Mouse (Mus musculus) adipocyte (in vitro differentiated cells): ENCODE measurements around the gene Gm4894.

Source experiments
- DNase-seq: peaks from one replicate; pipeline ENCODE4 v3.0.0-alpha.2; 2016; ENCODE audit warnings: low spot score

The Gm4894 gene

GRCm38 (mm10) chr9:49250231-49250630 lies at the start of gene Gm4894:
Gene Gm4894 (plus strand): TSS chr9:49250531.
- DNase-seq, result no peak

GRCm38 (mm10) chr9:49206331-49206730 lies 44.0 kb upstream of the Gm4894 start:
- no peak for DNase-seq

GRCm38 (mm10) chr9:49211493-49211892 lies 38.8 kb upstream of the Gm4894 start:
- DNase-seq, result no peak

GRCm38 (mm10) chr9:49214734-49215133 lies 35.6 kb upstream of the Gm4894 start:
- peak; percentile 2 for DNase-seq

DNA sequence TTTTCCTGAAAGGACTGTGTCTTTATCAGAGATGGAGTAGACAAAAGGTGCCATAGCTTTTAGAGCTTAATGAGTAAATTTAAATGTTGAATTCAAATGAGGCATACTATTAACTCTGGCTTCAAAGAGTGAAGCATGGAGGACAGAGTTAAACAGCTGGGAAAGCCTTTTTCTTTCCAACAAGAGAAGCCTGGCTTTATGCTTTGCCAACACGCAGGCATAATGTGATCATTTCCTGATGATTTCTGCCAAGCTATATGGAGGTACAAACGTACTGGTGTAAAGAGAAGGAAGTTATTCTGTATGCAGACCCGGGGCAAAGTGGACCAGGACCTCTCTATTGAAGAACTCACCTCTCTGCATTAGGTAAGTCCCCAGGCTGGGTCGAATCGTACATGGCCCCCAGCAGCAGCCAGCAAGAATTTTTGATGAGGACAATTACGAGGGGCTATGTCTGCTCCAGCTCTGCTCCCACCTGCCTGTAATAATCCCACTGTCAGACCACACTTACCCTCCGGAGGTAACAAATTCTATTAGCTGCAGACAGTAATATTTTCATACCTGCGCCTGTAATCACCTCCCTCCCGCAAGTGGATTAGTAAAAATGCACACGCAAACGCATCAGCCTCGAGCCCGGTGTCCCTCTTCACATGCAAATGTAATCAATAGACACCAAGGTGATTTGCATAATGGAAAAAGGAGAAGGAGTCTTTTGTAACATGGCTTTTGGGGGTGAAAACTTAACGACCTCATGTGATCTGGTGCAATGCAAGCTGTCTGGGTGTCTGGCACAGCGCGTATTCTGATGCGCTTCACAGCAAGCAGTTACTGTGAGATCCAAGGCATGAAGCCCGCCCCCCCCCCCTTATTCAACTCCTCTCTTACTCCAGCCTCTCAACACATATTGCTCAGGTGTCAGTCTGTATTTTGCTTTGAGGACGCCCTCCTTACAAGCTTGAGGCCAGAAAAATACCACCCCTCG lies 32.4 kb upstream of the Gm4894 start:
- no peak for DNase-seq

- DNase-seq, result no peak
Observed at GRCm38 (mm10) chr9:49224488-49224887, 25.8 kb upstream of the Gm4894 start.

GRCm38 (mm10) chr9:49227442-49227841 lies 22.9 kb upstream of the Gm4894 start:
- no peak for DNase-seq

DNA sequence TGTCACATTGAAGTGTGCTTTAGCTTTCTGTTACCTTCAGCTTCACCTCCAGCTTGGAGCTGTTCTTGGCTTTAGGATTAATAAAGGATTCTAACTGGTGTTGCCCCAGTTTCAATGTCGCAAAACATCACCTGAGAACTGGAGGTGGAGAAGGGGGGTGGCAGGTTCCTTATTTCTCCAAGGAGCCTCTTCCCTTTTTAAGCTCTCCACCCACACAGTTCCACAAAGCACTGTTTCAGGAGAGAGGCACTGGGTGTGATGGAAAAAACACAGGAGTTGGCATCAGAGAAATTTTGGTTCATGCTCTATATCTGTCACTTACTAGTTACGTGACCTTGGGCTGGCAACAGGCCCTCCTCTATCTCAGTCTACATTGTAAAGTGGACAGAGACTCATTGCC lies 21.3 kb upstream of the Gm4894 start:
- no peak for DNase-seq

GRCm38 (mm10) chr9:49246839-49247238 lies 3.5 kb upstream of the Gm4894 start:
- peak; percentile 38 for DNase-seq

GRCm38 (mm10) chr9:49268949-49269348 lies 18.6 kb downstream of the Gm4894 start:
- DNase-seq, result no peak

DNA sequence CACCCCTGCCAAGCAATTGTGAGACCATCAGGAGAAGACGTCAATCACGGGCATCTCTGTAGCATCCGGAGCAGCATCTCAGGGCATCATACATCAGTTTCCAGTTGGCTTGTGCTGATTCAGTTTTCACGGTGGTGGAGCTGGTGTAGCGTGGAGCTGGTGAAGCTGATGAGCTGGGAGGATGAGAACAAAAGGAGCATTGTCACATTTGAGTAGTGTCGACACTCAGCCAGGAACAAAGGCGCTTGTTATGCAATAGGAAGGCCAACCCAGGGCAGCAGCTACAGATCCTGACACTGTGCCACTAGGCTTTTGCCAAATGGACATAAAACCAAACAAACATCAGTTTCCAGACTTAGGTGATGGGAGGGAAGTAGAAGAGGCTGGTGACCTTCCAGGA lies 23.2 kb downstream of the Gm4894 start:
- DNase-seq, result peak; percentile 3

DNA sequence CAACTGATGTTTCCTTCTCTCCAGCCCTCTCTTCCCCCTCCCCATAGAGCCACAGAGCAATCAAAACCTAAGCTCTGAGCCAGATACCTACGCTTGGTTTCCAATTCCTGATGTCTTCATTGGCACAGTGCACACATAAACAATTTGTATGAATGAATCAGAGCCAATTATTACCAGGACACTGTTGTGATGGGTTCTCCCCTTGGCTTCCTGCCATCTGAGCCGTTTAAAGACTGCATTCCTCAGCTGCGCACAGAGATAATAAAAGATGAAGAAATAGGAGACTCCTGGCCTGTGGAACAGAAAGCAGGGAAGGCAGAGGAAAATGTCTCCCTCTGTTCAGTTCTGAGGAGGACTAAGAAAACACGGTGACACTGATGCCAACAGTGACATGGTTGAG lies 25.6 kb downstream of the Gm4894 start:
- no peak for DNase-seq

DNA sequence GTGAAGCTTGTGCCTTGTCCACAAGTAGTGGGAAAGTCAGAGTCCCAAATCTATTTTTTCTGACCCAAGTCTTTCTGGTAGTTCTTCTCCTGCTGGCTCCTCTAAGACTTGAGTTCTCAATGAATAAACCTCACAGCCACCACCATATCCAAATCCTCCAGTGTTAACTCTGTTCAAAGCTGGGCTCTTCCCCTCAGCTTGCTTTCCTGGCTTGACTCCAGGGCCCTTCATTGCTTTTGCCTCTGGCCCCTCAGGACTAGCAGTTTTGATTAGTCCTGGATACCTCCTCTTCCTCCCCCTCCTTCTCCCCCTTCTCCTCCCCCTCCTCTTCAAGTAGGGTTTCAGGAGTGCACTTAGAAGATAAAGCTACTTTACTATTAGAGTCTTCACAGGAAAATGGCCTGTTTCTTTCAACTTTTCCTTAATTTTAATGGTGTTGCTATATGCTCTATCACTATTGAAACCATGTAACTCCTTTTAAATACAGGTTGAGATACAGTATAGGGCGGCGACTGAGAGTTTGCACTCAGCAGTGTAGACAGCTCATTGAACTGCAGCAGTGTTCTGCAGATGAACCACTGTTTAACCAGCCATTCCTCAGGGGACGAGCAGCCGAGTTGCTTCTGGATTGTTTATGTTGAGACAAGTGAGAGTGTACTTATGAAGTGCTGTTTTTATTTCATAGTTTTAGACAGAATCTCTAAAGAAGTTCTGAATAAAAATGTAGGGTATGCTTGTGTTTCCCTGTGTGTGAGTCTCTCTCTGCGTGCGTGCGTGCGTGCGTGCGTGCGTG lies 26.4 kb downstream of the Gm4894 start:
- no peak for DNase-seq

DNA sequence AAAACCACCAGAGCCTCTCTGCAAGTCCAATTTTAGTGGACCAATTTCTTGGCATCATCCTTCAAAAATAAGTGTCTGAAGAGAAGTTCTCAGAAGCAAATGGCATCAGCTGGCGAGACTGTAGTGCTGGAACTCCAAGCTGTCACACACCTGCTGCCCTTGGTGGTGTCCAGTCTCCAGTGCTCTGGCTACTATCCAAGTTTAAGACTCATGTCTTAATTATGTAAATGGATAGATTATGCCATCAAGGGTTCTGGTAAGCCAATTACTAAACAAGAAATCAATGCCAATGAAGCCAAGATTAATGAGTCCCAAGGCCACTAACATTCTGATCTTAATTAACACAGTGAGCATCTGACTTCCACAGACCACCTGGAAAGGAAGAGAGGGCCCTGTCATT lies 44.8 kb downstream of the Gm4894 start:
- DNase-seq, result no peak

GRCm38 (mm10) chr9:49307576-49307975 lies 57.2 kb downstream of the Gm4894 start:
- DNase-seq, result no peak

DNA sequence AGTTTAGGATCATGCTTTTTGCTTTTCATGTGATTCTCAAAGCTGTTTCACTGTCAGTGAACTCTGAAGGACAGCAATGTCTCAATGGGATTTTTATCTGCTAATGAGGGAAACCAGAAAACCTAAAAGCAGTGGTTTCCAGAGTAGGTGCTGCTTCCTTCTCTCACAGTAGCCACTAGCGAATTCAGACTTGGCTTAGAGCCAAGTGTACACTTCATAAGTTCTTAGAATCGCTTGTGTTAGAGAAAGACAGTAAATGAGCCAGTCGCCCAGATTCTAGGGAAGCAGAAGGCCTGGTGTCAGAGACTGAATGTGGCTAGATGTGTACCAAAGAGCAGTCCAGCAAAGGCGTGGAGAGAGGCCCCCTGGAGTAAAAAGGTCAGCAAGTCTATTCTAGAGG lies 60.5 kb downstream of the Gm4894 start:
- no peak for DNase-seq

GRCm38 (mm10) chr9:49318638-49319037 lies 68.3 kb downstream of the Gm4894 start:
- no peak for DNase-seq
